Mouse (Mus musculus) C2C12 (cell line): Measurements from ENCODE around the gene Dot1l. TPM values are rescaled to one million over a fixed set of nuclear protein-coding genes. Genes with fewer than 3 reads are reported as not detected.

Experiments
- H3K27me3 ChIP-seq: one replicate; pipeline ENCODE4 v1.6.1; 2011; ENCODE audit not compliant: control insufficient read depth, insufficient read depth, insufficient read length
- H3K36me3 ChIP-seq: one replicate; pipeline ENCODE4 v1.6.1; 2011; ENCODE audit not compliant: control insufficient read depth, insufficient read depth
- H3K4me3 ChIP-seq: one replicate; pipeline ENCODE4 v1.5.1; 2011; ENCODE audit warnings: mild to moderate bottlenecking, control low read depth; ENCODE audit not compliant: poor library complexity, insufficient read depth, severe bottlenecking
- H3K79me2 ChIP-seq: one replicate; pipeline ENCODE4 v1.6.1; 2011; ENCODE audit not compliant: control insufficient read depth, insufficient read depth
- H3K79me3 ChIP-seq: one replicate; pipeline ENCODE4 v1.6.1; 2011; ENCODE audit warnings: low read depth, control low read depth
- H3ac ChIP-seq: one replicate; pipeline ENCODE3; 2011; ENCODE audit warnings: low read depth; ENCODE audit not compliant: control insufficient read depth, insufficient read length
- CEBPB ChIP-seq: IDR thresholded peaks from one replicate; pipeline ENCODE4 v1.6.1; 2011; ENCODE audit warnings: low read depth, mild to moderate bottlenecking, control low read depth, moderate library complexity
- CTCF ChIP-seq: IDR thresholded peaks from one replicate; pipeline ENCODE4 v1.5.1; 2011; ENCODE audit not compliant: control insufficient read depth, insufficient read depth, insufficient read length
- FOSL1 ChIP-seq: IDR thresholded peaks from one replicate; pipeline ENCODE4 v1.8.0; 2011; ENCODE audit warnings: mild to moderate bottlenecking, low read length; ENCODE audit not compliant: poor library complexity, insufficient read depth, severe bottlenecking
- MAX ChIP-seq: IDR thresholded peaks from one replicate; pipeline ENCODE4 v1.6.1; 2011; ENCODE audit warnings: mild to moderate bottlenecking, control low read depth
- MYOD1 ChIP-seq: IDR thresholded peaks from one replicate; pipeline ENCODE4 v1.6.1; 2011; ENCODE audit warnings: low read depth; ENCODE audit not compliant: control insufficient read depth, insufficient read length
- MYOG ChIP-seq: IDR thresholded peaks from one replicate; pipeline ENCODE4 v1.6.1; 2011; ENCODE audit not compliant: control insufficient read depth, insufficient read length; ENCODE audit errors: extremely low read depth
- USF1 ChIP-seq: IDR thresholded peaks from one replicate; pipeline ENCODE4 v1.6.1; 2011; ENCODE audit warnings: low read depth, mild to moderate bottlenecking, control low read depth, moderate library complexity
- polyA plus RNA-seq: library from polyadenylated mRNA; unstranded; fragments of >200 nt; fragmentation: generic; extraction: Trizol; gene quantifications from one replicate; pipeline ENCODE4 v1.2.1, GENCODE M21; 2012; ENCODE audit warnings: missing spikeins

The Dot1l gene
- polyA plus RNA-seq, 1 experiment: 19.1 TPM

DNA sequence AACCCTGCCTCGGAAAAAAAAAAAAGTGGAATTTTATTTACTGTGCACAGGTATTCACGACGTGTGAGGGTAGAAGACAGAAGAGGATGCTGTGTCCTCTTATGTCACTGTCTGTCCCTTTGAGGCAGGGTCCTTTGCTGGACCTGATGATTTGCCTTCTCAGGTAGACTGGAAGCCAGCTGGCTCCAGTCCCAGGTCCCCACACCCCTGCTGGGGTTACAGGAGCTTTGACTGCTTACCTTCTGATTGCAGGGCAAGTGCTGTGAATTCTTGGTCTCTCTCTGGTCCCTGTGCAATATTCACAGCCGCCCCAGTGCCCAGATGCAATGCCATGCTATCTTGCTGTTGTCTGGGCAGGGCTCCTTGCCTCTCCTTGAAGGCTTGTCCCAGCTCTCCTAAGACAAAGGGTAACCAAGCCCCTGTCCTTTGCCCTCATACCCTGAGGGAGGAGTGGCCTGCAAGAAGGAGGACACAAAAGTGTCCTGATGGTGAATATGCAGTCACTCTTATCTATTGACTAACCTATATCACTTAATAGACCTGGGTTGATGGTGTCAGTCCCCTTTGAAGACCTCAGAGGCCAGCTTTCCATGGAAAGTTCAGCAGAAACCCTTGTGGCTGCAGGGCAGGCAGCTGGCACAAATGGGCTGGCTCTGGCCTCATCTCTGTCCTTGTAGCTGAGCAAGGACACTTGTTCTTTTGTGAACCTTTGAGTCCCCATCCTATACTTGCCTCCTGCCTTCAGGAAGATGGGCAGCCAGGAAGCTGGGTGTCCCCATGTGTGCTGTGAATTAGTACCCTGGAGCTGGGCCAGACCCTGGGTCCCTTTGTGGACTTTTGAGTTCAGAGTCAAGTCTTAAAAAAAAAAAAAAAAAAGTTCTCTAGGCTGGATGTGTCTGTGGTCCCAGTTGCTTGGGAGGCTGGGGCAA is 5.9 kb downstream of the Dot1l start:
- no peak overlapping the region for H3K4me3 ChIP-seq

DNA sequence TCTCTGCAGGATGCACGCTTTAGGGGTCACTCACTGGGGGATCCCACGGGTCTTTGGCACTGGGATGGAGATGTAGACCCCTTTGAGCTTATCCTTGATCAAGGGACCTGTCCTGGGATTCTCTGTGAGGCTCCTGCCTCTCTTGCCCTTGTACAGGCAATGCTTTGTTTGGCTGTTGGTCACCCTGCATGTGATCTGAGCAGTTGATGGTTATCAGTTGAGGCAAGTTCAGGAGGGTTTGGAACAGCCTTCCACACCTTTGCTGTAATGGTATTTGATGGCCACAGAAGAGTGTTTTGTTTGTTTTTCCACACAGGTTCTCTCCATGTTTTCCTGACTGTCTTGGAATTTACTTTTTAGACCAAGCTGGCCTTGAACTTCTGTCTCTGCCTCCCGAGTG is 6.8 kb downstream of the Dot1l start:
- Histone ChIP-seq H3K27me3 (no peaks in the 10 kb centered on the region), H3K79me3 (peaks cover 86% of the 10 kb centered on the region), H3K36me3 (peaks cover 28% of the 10 kb centered on the region), H3ac (no peak overlapping the region), H3K4me3 (no peak overlapping the region), H3K79me2 (peaks cover 100% of the 10 kb centered on the region)
- no peak for TF ChIP-seq MYOG
- TF ChIP-seq USF1: no peak

More for the DNA sequence above, 5.9 kb downstream of the Dot1l start:
- H3K27me3 ChIP-seq: no peaks in the 10 kb centered on the region
- TF ChIP-seq USF1: no peak
- no peak for TF ChIP-seq MYOD1
- TF ChIP-seq CEBPB: no peak
- TF ChIP-seq FOSL1: no peak
- TF ChIP-seq MAX: no peak
- no peak for TF ChIP-seq CTCF
- no peak for TF ChIP-seq MYOG
- H3K79me3 ChIP-seq: peaks cover 91% of the 10 kb centered on the region
- peaks cover 100% of the 10 kb centered on the region for H3K79me2 ChIP-seq
- H3ac ChIP-seq: no peak overlapping the region
- H3K36me3 ChIP-seq: peaks cover 18% of the 10 kb centered on the region

DNA sequence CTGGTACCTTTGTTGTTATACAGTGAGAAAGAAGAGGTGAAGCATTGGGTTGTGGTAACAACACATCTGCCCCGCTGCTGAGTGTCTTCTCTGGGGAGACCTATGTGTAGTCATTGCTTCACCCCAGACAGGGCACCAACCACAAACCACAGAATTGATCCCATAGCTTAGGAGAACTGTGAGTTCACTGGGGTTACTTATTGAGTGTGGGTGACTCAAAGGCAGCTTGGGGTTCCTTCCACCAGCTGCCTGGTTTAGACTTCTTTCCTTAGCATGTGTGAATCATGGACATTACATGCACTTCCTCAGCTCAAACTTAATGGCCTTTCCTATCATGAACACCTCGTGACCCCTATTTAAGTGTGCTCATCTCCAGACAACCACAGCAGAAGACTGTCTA is 8.5 kb downstream of the Dot1l start:
- TF ChIP-seq CEBPB (peak; percentile 89), MYOD1 (peak; percentile 73), USF1 (peak; percentile 73), MYOG (no peak), MAX (peak; percentile 74), FOSL1 (peak; percentile 50), CTCF (no peak)
- no peaks in the 10 kb centered on the region for H3K27me3 ChIP-seq
- no peak overlapping the region for H3K4me3 ChIP-seq

DNA sequence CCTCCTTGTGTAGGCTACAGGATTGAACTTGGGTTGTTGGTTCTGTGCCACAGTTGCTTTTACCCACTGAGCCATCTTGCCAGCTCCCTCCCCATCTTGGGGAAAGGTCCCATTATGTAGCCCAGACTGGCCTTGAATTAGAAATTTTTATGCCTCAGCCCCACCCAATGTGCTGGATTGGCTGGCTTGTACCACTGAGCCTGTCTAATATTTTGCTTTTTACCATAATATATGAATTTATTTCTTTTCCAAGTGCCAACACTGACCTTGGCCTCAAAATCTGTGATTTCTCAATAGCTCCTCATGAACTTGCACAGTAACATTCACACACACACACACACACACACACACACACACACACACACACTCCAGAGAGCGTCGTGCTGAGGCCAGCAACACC is 10.7 kb downstream of the Dot1l start:
- Histone ChIP-seq H3K4me3 (no peak overlapping the region), H3ac (no peak overlapping the region), H3K36me3 (peaks cover 65% of the 10 kb centered on the region), H3K79me2 (peaks cover 69% of the 10 kb centered on the region), H3K79me3 (peaks cover 46% of the 10 kb centered on the region), H3K27me3 (no peaks in the 10 kb centered on the region)
- TF ChIP-seq CEBPB: no peak
- no peak for TF ChIP-seq CTCF
- no peak for TF ChIP-seq FOSL1
- TF ChIP-seq MAX: no peak
- no peak for TF ChIP-seq USF1
- no peak for TF ChIP-seq MYOD1
- no peak for TF ChIP-seq MYOG

More for the DNA sequence above, 8.5 kb downstream of the Dot1l start:
- Histone ChIP-seq H3K79me3 (peaks cover 69% of the 10 kb centered on the region), H3K79me2 (peaks cover 91% of the 10 kb centered on the region), H3K36me3 (peaks cover 42% of the 10 kb centered on the region), H3ac (no peak overlapping the region)

GRCm38 (mm10) chr10:80766161-80766815 is 11.3 kb downstream of the Dot1l start:
- no peak overlapping the region for H3K4me3 ChIP-seq
- peaks cover 70% of the 10 kb centered on the region for H3K36me3 ChIP-seq
- no peak overlapping the region for H3ac ChIP-seq

More at GRCm38 (mm10) chr10:80766161-80766815, 11.3 kb downstream of the Dot1l start:
- Histone ChIP-seq H3K27me3 (no peaks in the 10 kb centered on the region), H3K79me2 (peaks cover 63% of the 10 kb centered on the region), H3K79me3 (peaks cover 41% of the 10 kb centered on the region)
- no peak for TF ChIP-seq FOSL1
- no peak for TF ChIP-seq MAX
- TF ChIP-seq CTCF: no peak
- TF ChIP-seq MYOD1: no peak
- no peak for TF ChIP-seq CEBPB
- TF ChIP-seq USF1: no peak
- TF ChIP-seq MYOG: no peak
